Mouse (Mus musculus): ENCODE results near the gene Pacsin1. TPM values are rescaled to one million over a fixed set of nuclear protein-coding genes. Genes with fewer than 3 reads are reported as not detected.

Pacsin1 gene
- total RNA-seq, 1 experiment from 2014 or later = not detected

GRCm38 (mm10) chr17:27656414-27656813 is 1.1 kb downstream of the Pacsin1 start:
- no peak for ATAC-seq (replicated peaks; ENCODE audit: insufficient number of reproducible peaks, low FRiP score, low TSS enrichment, poor library complexity, severe bottlenecking)

- no peak for ATAC-seq (replicated peaks; ENCODE audit: insufficient number of reproducible peaks, low FRiP score, low TSS enrichment, poor library complexity, severe bottlenecking)
Measured at GRCm38 (mm10) chr17:27657123-27657522, 1.8 kb downstream of the Pacsin1 start.

- ATAC-seq (replicated peaks; ENCODE audit: insufficient number of reproducible peaks, low FRiP score, low TSS enrichment, poor library complexity, severe bottlenecking) = no peak
Measured at GRCm38 (mm10) chr17:27658767-27659166, 3.5 kb downstream of the Pacsin1 start.

- no peak for ATAC-seq (replicated peaks; ENCODE audit: insufficient number of reproducible peaks, low FRiP score, low TSS enrichment, poor library complexity, severe bottlenecking)
Measured at GRCm38 (mm10) chr17:27671720-27672119, 16.4 kb downstream of the Pacsin1 start.

GRCm38 (mm10) chr17:27673945-27674344 is 18.6 kb downstream of the Pacsin1 start:
- no peak for ATAC-seq (replicated peaks; ENCODE audit: insufficient number of reproducible peaks, low FRiP score, low TSS enrichment, poor library complexity, severe bottlenecking)

- ATAC-seq (replicated peaks; ENCODE audit: insufficient number of reproducible peaks, low FRiP score, low TSS enrichment, poor library complexity, severe bottlenecking) = no peak
Measured at GRCm38 (mm10) chr17:27675453-27675852, 20.1 kb downstream of the Pacsin1 start.

GRCm38 (mm10) chr17:27676270-27676669 is 21.0 kb downstream of the Pacsin1 start:
- no peak for ATAC-seq (replicated peaks; ENCODE audit: insufficient number of reproducible peaks, low FRiP score, low TSS enrichment, poor library complexity, severe bottlenecking)

- no peak for ATAC-seq (replicated peaks; ENCODE audit: insufficient number of reproducible peaks, low FRiP score, low TSS enrichment, poor library complexity, severe bottlenecking)
Measured at GRCm38 (mm10) chr17:27677756-27678155, 22.4 kb downstream of the Pacsin1 start.

GRCm38 (mm10) chr17:27678924-27679813 is 23.9 kb downstream of the Pacsin1 start:
- no peak for ATAC-seq (replicated peaks; ENCODE audit: insufficient number of reproducible peaks, low FRiP score, low TSS enrichment, poor library complexity, severe bottlenecking)

GRCm38 (mm10) chr17:27684886-27685549 is 29.7 kb downstream of the Pacsin1 start:
- ATAC-seq (replicated peaks; ENCODE audit: insufficient number of reproducible peaks, low FRiP score, low TSS enrichment, poor library complexity, severe bottlenecking) = no peak

GRCm38 (mm10) chr17:27685550-27685913 is 30.2 kb downstream of the Pacsin1 start:
- no peak for ATAC-seq (replicated peaks; ENCODE audit: insufficient number of reproducible peaks, low FRiP score, low TSS enrichment, poor library complexity, severe bottlenecking)

GRCm38 (mm10) chr17:27686395-27686794 is 31.1 kb downstream of the Pacsin1 start:
- no peak for ATAC-seq (replicated peaks; ENCODE audit: insufficient number of reproducible peaks, low FRiP score, low TSS enrichment, poor library complexity, severe bottlenecking)

- no peak for ATAC-seq (replicated peaks; ENCODE audit: insufficient number of reproducible peaks, low FRiP score, low TSS enrichment, poor library complexity, severe bottlenecking)
Measured at GRCm38 (mm10) chr17:27690993-27691693, 35.8 kb downstream of the Pacsin1 start.

- ATAC-seq (replicated peaks; ENCODE audit: insufficient number of reproducible peaks, low FRiP score, low TSS enrichment, poor library complexity, severe bottlenecking) = peak; percentile 50; the same call in 1 of the 2 replicates
Measured at GRCm38 (mm10) chr17:27699641-27700244, 44.4 kb downstream of the Pacsin1 start.

- ATAC-seq (replicated peaks; ENCODE audit: insufficient number of reproducible peaks, low FRiP score, low TSS enrichment, poor library complexity, severe bottlenecking) = no peak
Measured at GRCm38 (mm10) chr17:27700812-27701211, 45.5 kb downstream of the Pacsin1 start.

- ATAC-seq (replicated peaks; ENCODE audit: insufficient number of reproducible peaks, low FRiP score, low TSS enrichment, poor library complexity, severe bottlenecking) = no peak
Measured at GRCm38 (mm10) chr17:27701856-27702255, 46.5 kb downstream of the Pacsin1 start.

- 0 out of 2 replicates have a peak, but pooled peaks have one; percentile 38 for ATAC-seq (replicated peaks; ENCODE audit: insufficient number of reproducible peaks, low FRiP score, low TSS enrichment, poor library complexity, severe bottlenecking)
Measured at GRCm38 (mm10) chr17:27702518-27702917, 47.2 kb downstream of the Pacsin1 start.

- no peak for ATAC-seq (replicated peaks; ENCODE audit: insufficient number of reproducible peaks, low FRiP score, low TSS enrichment, poor library complexity, severe bottlenecking)
Measured at GRCm38 (mm10) chr17:27703961-27704621, 48.8 kb downstream of the Pacsin1 start.
